Mouse (Mus musculus) spleen, adult 2 months (tissue): ENCODE results near the gene Pcgf2.

ENCODE experiments used
- CTCF ChIP-seq: fragments of 200-500 bp; IDR thresholded peaks from 2 replicates; pipeline ENCODE4 v1.5.1; 2011; ENCODE audit warnings: mild to moderate bottlenecking, inconsistent platforms; ENCODE audit not compliant: insufficient read depth, insufficient read length, insufficient replicate concordance; ENCODE audit errors: extremely low read depth
- POLR2A ChIP-seq: fragments of 200-500 bp; IDR thresholded peaks from 2 replicates; pipeline ENCODE4 v1.6.1; 2011; ENCODE audit warnings: low read depth, low read length, inconsistent platforms

- TF ChIP-seq CTCF (no peak), POLR2A (no peak)
Observed at GRCm38 (mm10) chr11:97663528-97664338, 36.6 kb downstream of the Pcgf2 start.
